Mouse (Mus musculus) large intestine, adult 2 months (tissue): Measurements from ENCODE around the gene C8g. TPM values are rescaled to one million over a fixed set of nuclear protein-coding genes. Genes with fewer than 3 reads are reported as not detected.
A peak's percentile ranks its signal among the peaks of the same experiment; 100 is the strongest.

Experiments
- DNase-seq: peaks from one replicate; pipeline ENCODE4 v3.0.0-alpha.2; 2012; ENCODE audit warnings: low read depth, low spot score
- WGBS: fragments of 180-500 bp; shearing (Covaris S2); methylation state at CpG from one replicate; pipeline ENCODE4 v1.1.7; 2018; 5-methylcytosine and 5-hydroxymethylcytosine counted together
- polyA plus RNA-seq: library from polyadenylated mRNA; depleted of rRNA; stranded (reverse); fragments of >200 nt; gene quantifications from 2 replicates; pipeline ENCODE4 v1.2.3, GENCODE M21; 2012; rRNA removed

Gene C8g
- 2.1 and 2.9 TPM in 2 replicates for polyA plus RNA-seq

DNA sequence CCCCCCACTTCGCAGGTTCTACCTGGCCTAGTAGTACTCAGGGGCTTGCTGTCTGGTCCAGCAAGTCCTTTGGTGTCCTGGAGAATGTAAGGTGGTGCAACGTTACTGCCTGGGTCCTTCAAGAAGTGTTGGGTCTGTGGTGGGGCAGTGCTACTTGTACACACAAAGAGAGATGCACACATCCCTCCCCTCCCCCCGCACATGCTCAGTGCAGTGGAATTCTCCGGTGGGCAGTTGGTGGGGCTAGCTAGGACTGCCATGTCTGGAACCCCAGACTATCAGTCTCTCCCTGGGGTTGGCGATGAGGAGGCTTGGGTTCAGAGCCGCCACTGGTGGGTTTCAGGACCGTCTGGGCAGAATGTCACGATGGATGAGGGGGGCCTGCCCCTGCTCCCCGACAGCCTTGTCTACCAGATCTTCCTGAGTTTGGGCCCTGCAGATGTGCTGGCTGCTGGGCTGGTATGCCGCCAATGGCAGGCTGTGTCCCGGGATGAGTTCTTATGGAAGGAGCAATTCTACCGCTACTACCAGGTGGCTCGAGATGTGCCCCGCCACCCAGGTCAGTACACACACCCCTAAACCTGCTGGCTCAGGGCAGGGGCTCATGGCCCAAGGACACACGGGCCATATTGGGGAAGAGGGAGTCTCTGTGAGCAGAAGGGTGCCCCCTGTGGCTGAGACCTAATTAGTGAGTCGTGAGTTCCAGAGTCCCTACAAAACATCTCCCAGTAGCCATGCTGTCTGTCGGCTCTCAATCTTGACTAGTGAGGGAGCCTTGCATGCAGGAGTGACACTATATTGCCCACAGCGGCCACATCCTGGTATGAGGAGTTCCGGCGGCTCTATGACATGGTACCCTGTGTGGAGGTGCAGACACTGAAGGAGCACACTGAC lies at the start of gene C8g:
Gene C8g, minus strand, starts transcription at position 127 of the 894 bp plus-strand sequence.
- 67% methylated on average over 20 of the region's 20 CpGs for WGBS
- no peak for DNase-seq

DNA sequence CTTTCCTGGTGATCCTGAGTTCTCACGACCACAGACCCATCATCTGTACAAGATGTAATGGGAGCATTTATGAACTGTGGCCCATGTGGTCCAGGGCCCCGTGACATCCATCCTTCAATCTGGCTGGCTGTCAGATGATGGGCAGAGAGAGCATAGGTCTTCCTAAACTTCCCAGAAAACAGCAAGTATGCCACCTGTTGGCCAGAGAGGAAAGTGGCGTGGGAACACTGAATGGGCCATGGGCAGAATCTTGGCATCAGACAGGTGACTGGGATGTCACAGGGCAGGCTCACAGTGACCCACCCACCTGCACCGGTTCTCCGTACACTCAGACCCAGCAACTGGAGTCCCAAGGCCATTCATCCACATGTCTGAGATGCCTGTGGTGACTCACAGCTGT lies 49.7 kb upstream of the C8g start:
- no peak for DNase-seq
- 18% methylated on average over 5 of the region's 5 CpGs for WGBS

GRCm38 (mm10) chr2:25549021-25549991 lies 47.8 kb upstream of the C8g start:
- no peak for DNase-seq
- 46% methylated on average over 9 of the region's 9 CpGs for WGBS

DNA sequence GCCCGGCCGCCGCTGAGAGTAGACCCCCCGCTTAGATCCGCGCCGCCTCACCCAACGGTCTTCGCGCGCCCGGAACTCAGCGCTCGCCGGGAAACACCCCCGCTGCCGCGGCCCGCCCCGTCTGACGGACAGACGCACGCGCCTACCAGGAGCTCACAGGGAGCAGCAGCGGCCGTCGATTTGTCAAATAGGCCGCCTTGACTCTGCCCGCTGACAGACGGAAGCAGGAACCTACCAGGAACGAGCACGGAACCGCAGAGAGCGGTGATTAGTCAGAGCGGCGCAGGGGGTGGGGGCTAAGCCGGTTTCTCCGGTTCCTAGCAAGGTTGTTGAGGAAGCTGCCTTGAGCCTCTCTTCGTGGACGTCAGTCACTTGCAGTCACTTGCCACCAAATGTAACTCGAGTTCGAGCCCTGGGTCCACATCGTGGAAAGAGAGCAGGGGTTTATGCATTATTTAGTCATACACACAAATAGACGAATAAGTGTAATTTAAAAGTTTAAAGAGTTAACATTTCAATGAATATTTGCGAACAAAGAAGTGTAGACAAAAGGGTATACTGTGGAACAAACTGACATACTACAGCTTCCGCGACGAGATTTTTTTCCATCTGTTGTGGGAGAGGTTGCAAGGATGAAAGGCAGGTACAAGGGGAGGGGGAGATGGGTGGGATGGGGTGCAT lies 45.4 kb upstream of the C8g start, which contains the start of gene Traf2:
Gene Traf2, minus strand, starts transcription at position 130 of the 681 bp plus-strand sequence.
- peak; percentile 92 for DNase-seq
- 3% methylated on average over 48 of the region's 48 CpGs for WGBS

DNA sequence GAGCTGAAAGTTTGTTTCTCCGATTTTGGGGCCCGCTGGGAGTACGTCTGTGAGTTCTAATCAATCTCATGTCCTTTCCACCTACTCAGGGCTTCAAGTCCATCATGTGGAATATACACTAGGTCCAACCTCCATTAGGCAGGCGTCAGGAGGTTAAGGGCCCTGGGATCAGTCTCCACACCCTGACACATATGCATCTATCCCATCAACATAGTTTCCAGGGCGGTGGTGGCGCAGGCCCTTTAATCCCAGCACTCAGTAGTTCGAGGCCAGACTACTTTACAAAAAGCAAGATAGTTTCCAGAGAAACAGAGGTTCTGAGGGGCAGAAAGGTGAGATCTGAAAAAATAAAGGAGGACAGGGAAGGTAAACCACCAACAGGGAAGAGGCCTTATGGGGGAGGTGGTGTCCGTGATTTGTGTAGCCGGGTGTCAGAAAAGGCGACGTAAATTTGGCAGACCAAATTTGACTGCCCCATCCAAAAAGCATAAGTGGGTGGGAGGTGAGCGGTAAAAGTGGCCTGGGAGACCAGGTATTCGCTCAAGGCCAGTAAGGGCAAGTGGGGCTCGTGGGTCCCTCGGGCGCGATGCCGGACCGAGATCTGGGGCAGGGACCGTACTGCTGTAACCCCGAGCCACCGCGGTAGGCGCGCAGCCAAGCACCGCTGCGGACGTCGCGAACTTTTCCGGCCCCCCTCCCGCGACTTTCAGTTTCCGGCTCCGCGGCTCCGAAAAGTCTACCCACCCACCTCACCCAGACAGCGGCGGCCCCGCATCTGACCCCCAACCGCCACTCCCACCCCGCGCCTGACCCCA lies 44.7 kb upstream of the C8g start:
- no peak for DNase-seq
- WGBS: 4% methylated on average over 43 of the region's 43 CpGs

- 68% methylated on average over 10 of the region's 10 CpGs for WGBS
These were observed 40.3 kb upstream of the C8g start for GRCm38 (mm10) chr2:25541644-25542367.

DNA sequence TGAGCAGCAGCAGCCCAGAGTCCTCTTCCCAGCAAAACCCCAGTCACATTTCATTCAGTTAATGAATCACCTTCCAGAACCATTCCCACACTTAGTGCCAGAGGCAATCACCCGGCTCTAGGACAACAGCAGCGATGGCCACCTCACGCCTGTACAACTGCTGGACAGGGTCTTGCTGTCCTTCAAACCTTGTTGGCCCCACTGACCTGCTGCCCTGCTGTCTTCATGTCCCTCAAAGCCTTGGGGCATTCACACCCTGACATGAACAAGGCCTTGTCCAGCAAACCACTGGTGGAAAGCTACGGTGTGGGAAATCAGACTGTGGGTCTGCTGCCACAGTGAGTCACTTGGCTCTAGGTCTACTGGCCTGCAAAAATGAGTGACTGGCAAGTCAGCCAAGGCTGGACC lies 39.0 kb upstream of the C8g start:
- 86% methylated on average over 4 of the region's 4 CpGs for WGBS
- DNase-seq: no peak

More at GRCm38 (mm10) chr2:25541644-25542367, 40.3 kb upstream of the C8g start:
- no peak for DNase-seq

- DNase-seq: no peak
- WGBS: 89% methylated on average over 8 of the region's 8 CpGs
These were observed 35.0 kb upstream of the C8g start for GRCm38 (mm10) chr2:25536531-25536930.

- no peak for DNase-seq
- WGBS: 80% methylated on average over 2 of the region's 2 CpGs
These were observed 33.3 kb upstream of the C8g start for GRCm38 (mm10) chr2:25534866-25535182.

GRCm38 (mm10) chr2:25534178-25534865 lies 32.8 kb upstream of the C8g start:
- no peak for DNase-seq
- 37% methylated on average over 3 of the region's 3 CpGs for WGBS

DNA sequence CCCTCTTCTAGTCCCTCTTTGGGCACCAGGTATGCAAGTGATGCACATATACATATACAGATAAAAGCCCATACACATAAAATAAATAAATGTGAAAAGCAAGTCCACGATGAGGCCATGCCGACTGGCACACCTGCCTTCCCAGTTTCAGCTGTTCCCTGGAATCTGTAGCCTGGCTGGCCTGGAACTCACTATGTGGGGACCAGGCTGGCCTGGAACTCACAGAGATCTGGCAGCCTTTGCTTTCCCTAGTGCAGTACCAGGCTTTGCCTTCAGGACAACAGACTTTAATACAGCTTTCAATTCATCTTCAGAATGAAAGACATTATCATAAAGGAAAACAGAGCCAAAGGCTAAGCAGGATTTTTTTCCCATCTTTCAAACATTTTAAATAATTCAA lies 32.2 kb upstream of the C8g start:
- 60% methylated on average over 2 of the region's 2 CpGs for WGBS
- DNase-seq: no peak

GRCm38 (mm10) chr2:25526510-25527302 lies 25.2 kb upstream of the C8g start:
- DNase-seq: no peak
- WGBS: 82% methylated on average over 9 of the region's 9 CpGs

- WGBS: 70% methylated on average over 3 of the region's 3 CpGs
- DNase-seq: no peak
These were observed 8.4 kb upstream of the C8g start for GRCm38 (mm10) chr2:25509912-25510311.

GRCm38 (mm10) chr2:25506964-25507363 lies 5.4 kb upstream of the C8g start:
- 36% methylated on average over 5 of the region's 5 CpGs for WGBS
- no peak for DNase-seq

GRCm38 (mm10) chr2:25505860-25506259 lies 4.3 kb upstream of the C8g start:
- WGBS: 91% methylated on average over 4 of the region's 4 CpGs

GRCm38 (mm10) chr2:25505000-25505399 lies 3.5 kb upstream of the C8g start:
- DNase-seq: no peak
- 69% methylated on average over 1 of the region's 1 CpGs for WGBS

More at GRCm38 (mm10) chr2:25505860-25506259, 4.3 kb upstream of the C8g start:
- DNase-seq: no peak

DNA sequence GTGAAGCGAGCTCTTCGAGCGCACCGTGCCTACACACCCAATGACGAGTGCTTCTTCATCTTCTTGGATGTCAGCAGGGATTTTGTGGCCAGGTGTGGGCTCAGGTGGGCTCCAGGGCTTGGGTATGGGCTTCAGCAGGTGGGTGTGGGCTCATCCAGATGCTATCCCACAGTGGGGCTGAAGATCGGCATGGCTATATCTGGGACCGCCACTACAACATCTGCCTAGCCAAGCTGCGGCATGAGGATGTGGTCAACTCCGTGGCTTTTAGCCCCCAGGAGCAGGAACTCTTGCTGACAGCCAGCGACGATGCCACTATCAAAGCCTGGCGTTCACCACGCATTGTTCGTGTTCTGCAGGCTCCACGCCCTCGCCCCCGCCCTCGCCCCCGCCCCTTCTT lies 3.0 kb upstream of the C8g start:
- DNase-seq: no peak
- WGBS: 89% methylated on average over 19 of the region's 19 CpGs
